Mouse (Mus musculus): Measurements from ENCODE around the gene Cmtm8.

- peak; percentile 76 for TF ChIP-seq CTCF (IDR thresholded peaks at IDR 0.05; ENCODE audit: low read depth, low read length)
- TF ChIP-seq GATA1 (IDR thresholded peaks at IDR 0.05; ENCODE audit: borderline replicate concordance, low read length) = no peak
- TF ChIP-seq GATA2 (IDR thresholded peaks at IDR 0.05; ENCODE audit: borderline replicate concordance, low read depth, low read length) = no peak
Measured at GRCm38 (mm10) chr9:114797329-114798004, 46.5 kb downstream of the Cmtm8 start.
